Mouse (Mus musculus): ENCODE data around the gene Rptor. TPM values are rescaled to one million over a fixed set of nuclear protein-coding genes. Genes with fewer than 3 reads are reported as not detected.

Rptor gene
- polyA plus RNA-seq, 1 experiment from 2014 or later, result 11.3 TPM

DNA sequence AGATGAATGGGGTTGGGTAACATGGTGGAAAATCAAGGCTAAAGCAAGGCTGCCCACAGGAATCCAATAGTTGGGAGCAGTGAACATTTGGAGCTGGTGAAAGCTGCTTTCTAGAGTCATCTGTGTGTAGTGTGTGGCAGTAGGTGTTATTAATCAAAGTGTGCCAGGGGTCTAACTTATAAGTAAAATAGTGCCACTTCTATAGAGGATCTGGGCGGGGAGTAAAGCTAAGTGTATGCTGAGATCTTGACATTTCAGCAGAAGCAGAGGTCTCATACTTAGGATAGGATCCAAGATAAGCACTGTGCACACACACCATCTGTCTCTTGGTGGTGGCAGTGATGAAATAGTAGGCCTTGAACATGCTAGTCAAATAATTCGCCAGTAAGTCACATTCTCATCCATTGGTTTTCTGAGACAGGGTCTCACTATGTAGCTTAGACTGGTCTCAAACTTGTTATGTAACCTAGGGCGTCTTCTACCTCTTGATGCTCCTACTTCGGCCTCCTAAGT, 33.7 kb downstream of the Rptor start:
- no peaks in the 10 kb centered on the region for H3K36me3 ChIP-seq (ENCODE audit: control insufficient read depth, insufficient read depth)
- no peak overlapping the region for H3K9ac ChIP-seq (replicated peaks; ENCODE audit: low read depth, low read length)
- H3K9me3 ChIP-seq (ENCODE audit: control insufficient read depth, low read length), result no peaks in the 10 kb centered on the region
- no peak overlapping the region for H3K4me2 ChIP-seq (ENCODE audit: low read length)
- no peak overlapping the region for H3K4me3 ChIP-seq (replicated peaks; ENCODE audit: low read length)
- no peak for ATAC-seq
- peaks cover 10% of the 10 kb centered on the region for H3K4me1 ChIP-seq (replicated peaks; ENCODE audit: control insufficient read depth, insufficient read depth, low read length)
- 86% methylated on average over 4 of the region's 4 CpGs for WGBS
- no peaks in the 10 kb centered on the region for H3K27me3 ChIP-seq (replicated peaks; ENCODE audit: control insufficient read depth, insufficient read depth, low read length)
- H3K27ac ChIP-seq (ENCODE audit: low read length), result no peak overlapping the region

- Histone ChIP-seq H3K27me3 (replicated peaks; ENCODE audit: control insufficient read depth, insufficient read depth, low read length) (no peaks in the 10 kb centered on the region), H3K9ac (replicated peaks; ENCODE audit: low read depth, low read length) (no peak overlapping the region), H3K27ac (ENCODE audit: low read length) (no peak overlapping the region), H3K4me3 (replicated peaks; ENCODE audit: low read length) (no peak overlapping the region), H3K4me2 (ENCODE audit: low read length) (no peak overlapping the region), H3K9me3 (ENCODE audit: control insufficient read depth, low read length) (no peaks in the 10 kb centered on the region), H3K36me3 (ENCODE audit: control insufficient read depth, insufficient read depth) (no peaks in the 10 kb centered on the region), H3K4me1 (replicated peaks; ENCODE audit: control insufficient read depth, insufficient read depth, low read length) (peaks cover 10% of the 10 kb centered on the region)
- 86% methylated on average over 6 of the region's 6 CpGs for WGBS
- no peak for ATAC-seq
Observed at GRCm38 (mm10) chr11:119637519-119637918, 34.8 kb downstream of the Rptor start.

- H3K4me2 ChIP-seq (ENCODE audit: low read length), result no peak overlapping the region
- H3K9ac ChIP-seq (replicated peaks; ENCODE audit: low read depth, low read length), result no peak overlapping the region
- H3K27ac ChIP-seq (ENCODE audit: low read length), result no peak overlapping the region
- 70% methylated on average over 9 of the region's 9 CpGs for WGBS
- H3K9me3 ChIP-seq (ENCODE audit: control insufficient read depth, low read length), result no peaks in the 10 kb centered on the region
- no peak for ATAC-seq
- no peaks in the 10 kb centered on the region for H3K27me3 ChIP-seq (replicated peaks; ENCODE audit: control insufficient read depth, insufficient read depth, low read length)
- no peaks in the 10 kb centered on the region for H3K36me3 ChIP-seq (ENCODE audit: control insufficient read depth, insufficient read depth)
- H3K4me3 ChIP-seq (replicated peaks; ENCODE audit: low read length), result no peak overlapping the region
- peaks cover 13% of the 10 kb centered on the region for H3K4me1 ChIP-seq (replicated peaks; ENCODE audit: control insufficient read depth, insufficient read depth, low read length)
Observed at GRCm38 (mm10) chr11:119640491-119640890, 37.8 kb downstream of the Rptor start.

DNA sequence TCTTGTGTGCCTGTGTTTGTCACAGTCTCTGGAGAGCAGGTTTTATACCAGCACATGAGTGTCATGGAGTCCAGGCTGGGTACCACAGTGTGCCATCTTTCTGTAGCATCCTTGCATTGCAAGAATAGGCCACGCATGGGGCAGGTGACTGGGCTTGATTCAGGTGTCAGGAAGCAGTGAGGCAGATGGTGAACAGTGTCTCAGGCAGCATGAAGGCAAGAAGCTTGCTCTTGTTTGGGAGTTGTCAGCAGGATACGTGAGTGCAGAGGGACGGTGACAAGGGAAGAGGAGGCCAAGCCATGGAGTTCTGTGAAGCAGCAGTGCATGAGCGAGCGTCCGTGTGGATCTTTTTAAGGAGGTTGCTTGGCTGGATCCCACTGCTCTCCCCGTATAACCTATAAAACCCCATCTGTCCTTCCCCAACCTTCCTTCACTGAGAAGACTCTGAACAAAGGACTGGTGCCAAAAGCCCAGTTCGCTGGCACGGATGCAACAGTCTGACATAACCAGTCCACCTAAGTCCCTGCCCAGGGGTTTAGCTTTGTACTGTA, 39.2 kb downstream of the Rptor start:
- WGBS, result 75% methylated on average over 9 of the region's 9 CpGs
- no peaks in the 10 kb centered on the region for H3K36me3 ChIP-seq (ENCODE audit: control insufficient read depth, insufficient read depth)
- no peak overlapping the region for H3K4me2 ChIP-seq (ENCODE audit: low read length)
- H3K27ac ChIP-seq (ENCODE audit: low read length), result no peak overlapping the region
- H3K4me1 ChIP-seq (replicated peaks; ENCODE audit: control insufficient read depth, insufficient read depth, low read length), result peaks cover 13% of the 10 kb centered on the region
- H3K9me3 ChIP-seq (ENCODE audit: control insufficient read depth, low read length), result no peaks in the 10 kb centered on the region
- no peak overlapping the region for H3K9ac ChIP-seq (replicated peaks; ENCODE audit: low read depth, low read length)
- ATAC-seq, result no peak
- H3K4me3 ChIP-seq (replicated peaks; ENCODE audit: low read length), result no peak overlapping the region
- H3K27me3 ChIP-seq (replicated peaks; ENCODE audit: control insufficient read depth, insufficient read depth, low read length), result no peaks in the 10 kb centered on the region

DNA sequence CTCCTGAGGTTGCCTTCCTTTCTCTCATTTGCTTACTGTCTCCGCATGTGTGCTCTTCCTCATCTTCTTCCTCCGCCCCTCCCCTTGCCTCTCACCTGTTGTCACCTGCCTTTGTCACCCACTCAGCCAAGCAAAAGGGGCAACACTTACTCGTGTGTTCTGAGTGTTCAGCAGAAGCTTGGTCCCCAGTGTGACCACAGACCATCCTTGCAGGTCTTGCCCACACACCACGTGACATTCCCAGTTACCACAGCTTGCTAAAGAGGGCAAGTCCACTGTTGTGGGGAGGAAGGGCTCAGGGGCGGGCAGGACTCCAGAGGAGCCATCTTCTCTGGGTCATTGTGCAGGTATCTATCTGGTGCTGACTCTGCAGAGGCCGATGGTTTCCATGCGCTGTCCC, 40.6 kb downstream of the Rptor start:
- Histone ChIP-seq H3K9ac (replicated peaks; ENCODE audit: low read depth, low read length) (no peak overlapping the region), H3K27ac (ENCODE audit: low read length) (no peak overlapping the region), H3K36me3 (ENCODE audit: control insufficient read depth, insufficient read depth) (no peaks in the 10 kb centered on the region), H3K27me3 (replicated peaks; ENCODE audit: control insufficient read depth, insufficient read depth, low read length) (no peaks in the 10 kb centered on the region), H3K4me3 (replicated peaks; ENCODE audit: low read length) (no peak overlapping the region), H3K9me3 (ENCODE audit: control insufficient read depth, low read length) (no peaks in the 10 kb centered on the region), H3K4me2 (ENCODE audit: low read length) (no peak overlapping the region), H3K4me1 (replicated peaks; ENCODE audit: control insufficient read depth, insufficient read depth, low read length) (peaks cover 13% of the 10 kb centered on the region)
- ATAC-seq, result no peak
- WGBS, result 87% methylated on average over 7 of the region's 7 CpGs

GRCm38 (mm10) chr11:119644140-119644539, 41.4 kb downstream of the Rptor start:
- Histone ChIP-seq H3K4me2 (ENCODE audit: low read length) (no peak overlapping the region), H3K36me3 (ENCODE audit: control insufficient read depth, insufficient read depth) (no peaks in the 10 kb centered on the region), H3K9ac (replicated peaks; ENCODE audit: low read depth, low read length) (no peak overlapping the region), H3K4me3 (replicated peaks; ENCODE audit: low read length) (no peak overlapping the region), H3K27me3 (replicated peaks; ENCODE audit: control insufficient read depth, insufficient read depth, low read length) (no peaks in the 10 kb centered on the region), H3K4me1 (replicated peaks; ENCODE audit: control insufficient read depth, insufficient read depth, low read length) (peaks cover 7% of the 10 kb centered on the region; the same call in 1 of the 2 replicates), H3K27ac (ENCODE audit: low read length) (no peak overlapping the region), H3K9me3 (ENCODE audit: control insufficient read depth, low read length) (no peaks in the 10 kb centered on the region)
- ATAC-seq, result no peak
- 83% methylated on average over 7 of the region's 7 CpGs for WGBS

GRCm38 (mm10) chr11:119644612-119645379, 42.1 kb downstream of the Rptor start:
- no peak for ATAC-seq
- Histone ChIP-seq H3K9ac (replicated peaks; ENCODE audit: low read depth, low read length) (no peak overlapping the region), H3K4me2 (ENCODE audit: low read length) (no peak overlapping the region), H3K27ac (ENCODE audit: low read length) (no peak overlapping the region), H3K9me3 (ENCODE audit: control insufficient read depth, low read length) (no peaks in the 10 kb centered on the region), H3K4me1 (replicated peaks; ENCODE audit: control insufficient read depth, insufficient read depth, low read length) (peaks cover 7% of the 10 kb centered on the region; the same call in 1 of the 2 replicates), H3K4me3 (replicated peaks; ENCODE audit: low read length) (no peak overlapping the region), H3K27me3 (replicated peaks; ENCODE audit: control insufficient read depth, insufficient read depth, low read length) (no peaks in the 10 kb centered on the region), H3K36me3 (ENCODE audit: control insufficient read depth, insufficient read depth) (no peaks in the 10 kb centered on the region)
- WGBS, result 33% methylated on average over 14 of the region's 14 CpGs

DNA sequence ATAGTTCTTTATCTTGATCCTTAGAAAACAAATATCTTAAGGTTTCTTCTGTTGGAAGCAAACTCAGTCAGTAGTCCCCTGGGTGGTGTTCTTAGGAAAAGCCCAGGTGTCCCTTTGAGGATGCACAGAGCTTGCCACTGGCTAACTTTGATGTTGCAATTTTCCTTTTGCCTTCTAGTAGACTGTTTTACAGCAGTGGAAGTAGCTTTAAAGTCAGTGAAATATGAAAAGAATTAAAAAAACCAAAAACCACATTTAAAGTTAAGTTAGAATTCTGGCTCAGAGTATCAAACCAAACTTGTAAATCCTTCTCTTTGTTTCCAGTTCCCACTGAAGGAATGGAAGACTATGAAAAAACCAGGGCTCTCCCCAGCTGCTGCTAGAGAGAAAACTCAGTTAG, 47.8 kb downstream of the Rptor start:
- Histone ChIP-seq H3K9ac (replicated peaks; ENCODE audit: low read depth, low read length) (no peak overlapping the region), H3K9me3 (ENCODE audit: control insufficient read depth, low read length) (no peaks in the 10 kb centered on the region), H3K27me3 (replicated peaks; ENCODE audit: control insufficient read depth, insufficient read depth, low read length) (no peaks in the 10 kb centered on the region), H3K4me3 (replicated peaks; ENCODE audit: low read length) (no peak overlapping the region), H3K4me2 (ENCODE audit: low read length) (no peak overlapping the region), H3K36me3 (ENCODE audit: control insufficient read depth, insufficient read depth) (no peaks in the 10 kb centered on the region), H3K27ac (ENCODE audit: low read length) (no peak overlapping the region), H3K4me1 (replicated peaks; ENCODE audit: control insufficient read depth, insufficient read depth, low read length) (no peaks in the 10 kb centered on the region)
- ATAC-seq, result no peak

DNA sequence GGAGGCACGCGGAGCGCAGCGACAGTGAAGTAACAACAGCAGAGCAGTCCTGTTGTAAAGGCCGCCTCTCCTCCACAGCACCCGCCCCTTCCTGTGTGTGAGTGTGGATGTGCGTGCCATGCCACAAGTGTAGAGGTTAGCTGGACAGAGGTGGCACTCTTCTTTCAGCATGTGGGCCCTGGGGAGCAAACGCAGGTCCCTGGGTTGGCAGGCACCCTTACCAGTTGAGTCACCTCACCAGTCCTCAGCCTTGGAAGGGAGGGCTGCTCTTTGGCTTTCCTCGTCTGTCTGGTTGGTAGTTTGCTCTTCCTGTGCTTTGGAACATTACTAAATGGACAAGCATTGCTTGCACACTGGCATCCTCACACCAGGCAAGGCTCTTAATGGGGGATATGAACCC, 50.6 kb downstream of the Rptor start:
- WGBS, result 84% methylated on average over 9 of the region's 9 CpGs
- Histone ChIP-seq H3K4me1 (replicated peaks; ENCODE audit: control insufficient read depth, insufficient read depth, low read length) (no peaks in the 10 kb centered on the region), H3K4me3 (replicated peaks; ENCODE audit: low read length) (no peak overlapping the region), H3K4me2 (ENCODE audit: low read length) (no peak overlapping the region), H3K27ac (ENCODE audit: low read length) (no peak overlapping the region), H3K36me3 (ENCODE audit: control insufficient read depth, insufficient read depth) (no peaks in the 10 kb centered on the region), H3K9me3 (ENCODE audit: control insufficient read depth, low read length) (no peaks in the 10 kb centered on the region), H3K27me3 (replicated peaks; ENCODE audit: control insufficient read depth, insufficient read depth, low read length) (no peaks in the 10 kb centered on the region), H3K9ac (replicated peaks; ENCODE audit: low read depth, low read length) (no peak overlapping the region)
- no peak for ATAC-seq
